In genomic region chr7:112024856-112025255, GRCm38 (mm10) we compare ENCODE assay signal across 8 mouse cellular contexts. TPM values are rescaled to one million over a fixed set of nuclear protein-coding genes. Genes with fewer than 3 reads are reported as not detected.
DNase-seq lines count a peak whose midpoint lies in the region; ATAC-seq and TF ChIP-seq lines count a peak whose summit lies in the region.

No protein-coding gene starts in this region.

- under 1% methylated on average over 5 of the region's 5 CpGs for WGBS in heart, embryonic 16.5 days
- WGBS in bone marrow, adult 2 months: 6% methylated on average over 5 of the region's 5 CpGs
- WGBS in hindbrain, embryonic 16.5 days: 17% methylated on average over 5 of the region's 5 CpGs
- WGBS in midbrain, embryonic 13.5 days: 30% methylated on average over 5 of the region's 5 CpGs

- DNase-seq in heart, postnatal 25 days (ENCODE audit: low spot score): no peak
- no peak for DNase-seq in layer of hippocampus, postnatal 36 days
- DNase-seq in gastrocnemius, postnatal 25 days: no peak
- DNase-seq in adrenal gland, postnatal 10 days: no peak

- H3K9me3 ChIP-seq in heart, embryonic 16.5 days (replicated peaks; ENCODE audit: control insufficient read depth, low read length): no peaks in the 10 kb centered on the region
- no peaks in the 10 kb centered on the region for H3K9me3 ChIP-seq in hindbrain, embryonic 16.5 days (ENCODE audit: control insufficient read depth, low read length)
- H3K9me3 ChIP-seq in midbrain, embryonic 13.5 days: no peaks in the 10 kb centered on the region

- peaks cover 39% of the 10 kb centered on the region for H3K4me1 ChIP-seq in heart, embryonic 16.5 days (ENCODE audit: control insufficient read depth, insufficient read depth, low read length)
- H3K4me1 ChIP-seq in bone marrow, adult 2 months (ENCODE audit: control insufficient read depth, insufficient read depth, low read length): no peaks in the 10 kb centered on the region; the same call in 1 of the 2 replicates
- peaks cover 28% of the 10 kb centered on the region for H3K4me1 ChIP-seq in hindbrain, embryonic 16.5 days (ENCODE audit: control insufficient read depth, insufficient read depth, low read depth, low read length)
- H3K4me1 ChIP-seq in midbrain, embryonic 13.5 days (replicated peaks): peaks cover 42% of the 10 kb centered on the region

- TF ChIP-seq POLR2A in bone marrow, adult 2 months (IDR thresholded peaks at IDR 0.05; ENCODE audit: borderline replicate concordance, control insufficient read depth, low read depth, low read length): no peak

- intact Hi-C loops in heart, postnatal 25 days (cut with DNase I): no loop called here

- no peak for TF ChIP-seq CTCF in bone marrow, adult 2 months (IDR thresholded peaks at IDR 0.05; ENCODE audit: control insufficient read depth, insufficient read depth, low read length)

- peak overlapping the region; percentile 96 for H3K4me3 ChIP-seq in heart, embryonic 16.5 days (ENCODE audit: low read length)
- peak overlapping the region; percentile 0 for H3K4me3 ChIP-seq in bone marrow, adult 2 months (replicated peaks; ENCODE audit: control insufficient read depth, low read depth, low read length)
- H3K4me3 ChIP-seq in hindbrain, embryonic 16.5 days (ENCODE audit: low read length): peak overlapping the region; percentile 93
- H3K4me3 ChIP-seq in midbrain, embryonic 13.5 days (replicated peaks): peak overlapping the region; percentile 67

- ATAC-seq in heart, embryonic 16.5 days (replicated peaks; ENCODE audit: extremely low read depth, insufficient read depth, low FRiP score): no peak
- ATAC-seq in hindbrain, embryonic 16.5 days: no peak
- no peak for ATAC-seq in midbrain, embryonic 13.5 days

- peak overlapping the region; percentile 49 for H3K27ac ChIP-seq in heart, embryonic 16.5 days (ENCODE audit: low read length)
- no peak overlapping the region for H3K27ac ChIP-seq in bone marrow, adult 2 months (ENCODE audit: control insufficient read depth, insufficient read depth, low read depth, low read length, poor library complexity)
- H3K27ac ChIP-seq in hindbrain, embryonic 16.5 days (ENCODE audit: low read depth, low read length): no peak overlapping the region
- no peak overlapping the region for H3K27ac ChIP-seq in midbrain, embryonic 13.5 days

- H3K27me3 ChIP-seq in heart, embryonic 16.5 days (ENCODE audit: control insufficient read depth, insufficient read depth, low read length): no peaks in the 10 kb centered on the region
- H3K27me3 ChIP-seq in hindbrain, embryonic 16.5 days (replicated peaks; ENCODE audit: control insufficient read depth, insufficient read depth, low read length): no peaks in the 10 kb centered on the region
- no peaks in the 10 kb centered on the region for H3K27me3 ChIP-seq in midbrain, embryonic 13.5 days

- peak overlapping the region; percentile 100 for H3K9ac ChIP-seq in heart, embryonic 16.5 days (ENCODE audit: low read length)
- H3K9ac ChIP-seq in hindbrain, embryonic 16.5 days (ENCODE audit: low read depth, low read length): peak overlapping the region; percentile 54
- H3K9ac ChIP-seq in midbrain, embryonic 13.5 days (replicated peaks): peak overlapping the region; percentile 87

- H3K4me2 ChIP-seq in heart, embryonic 16.5 days (ENCODE audit: low read depth, low read length): peak overlapping the region; percentile 81
- H3K4me2 ChIP-seq in hindbrain, embryonic 16.5 days (ENCODE audit: low read length): peak overlapping the region; percentile 83
- H3K4me2 ChIP-seq in midbrain, embryonic 13.5 days (replicated peaks): peak overlapping the region; percentile 80

- H3K36me3 ChIP-seq in heart, embryonic 16.5 days (ENCODE audit: control insufficient read depth, insufficient read depth): no peaks in the 10 kb centered on the region
- H3K36me3 ChIP-seq in hindbrain, embryonic 16.5 days (ENCODE audit: control insufficient read depth, insufficient read depth, low read length): no peaks in the 10 kb centered on the region
- H3K36me3 ChIP-seq in midbrain, embryonic 13.5 days: no peaks in the 10 kb centered on the region

RNA-seq across cellular contexts. Expression of gene Usp47, which starts 1.6 kb away (rescaled TPM):
- 56.4 and 62.7 TPM in 2 replicates for polyA plus RNA-seq in heart, embryonic 16.5 days (2015; fragmentation: Nextera tagmentation; extraction: Ambion mirVana)
- total RNA-seq in heart, postnatal 25 days (2021): 10 to 100 TPM; 74.6 to 78.0 TPM
- 14.4 and 25.5 TPM in 2 replicates for polyA plus RNA-seq in bone marrow, adult 2 months (2011; ENCODE audit: insufficient read depth, insufficient read length, low replicate concordance, missing spikeins)
- 53.3 and 67.6 TPM in 2 replicates for polyA plus RNA-seq in hindbrain, embryonic 16.5 days (2015; fragmentation: Nextera tagmentation; extraction: Ambion mirVana)
- polyA plus RNA-seq in midbrain, embryonic 13.5 days (2015; fragmentation: Nextera tagmentation; extraction: Ambion mirVana): 87.2 and 90.3 TPM in 2 replicates
- 10 to 100 TPM; 65.5 to 65.9 TPM for total RNA-seq in layer of hippocampus, postnatal 36 days (2021)
- total RNA-seq in gastrocnemius, postnatal 25 days (2021): 100 to 1,000 TPM; 159 to 169 TPM
- total RNA-seq in adrenal gland, postnatal 10 days (2021): 10 to 100 TPM; 58.9 to 74.1 TPM

Comparison
In these comparisons a context has a peak if more than half of its experiments do, and no peak if none do; other contexts are left out.
1. H3K4me3 ChIP-seq: peak in every context shown above with its lines; median percentile 96 in heart, embryonic 16.5 days; 93 in hindbrain, embryonic 16.5 days; 67 in midbrain, embryonic 13.5 days; 0 in bone marrow, adult 2 months.